Mouse (Mus musculus): Measurements from ENCODE around the gene Mtch2.

DNA sequence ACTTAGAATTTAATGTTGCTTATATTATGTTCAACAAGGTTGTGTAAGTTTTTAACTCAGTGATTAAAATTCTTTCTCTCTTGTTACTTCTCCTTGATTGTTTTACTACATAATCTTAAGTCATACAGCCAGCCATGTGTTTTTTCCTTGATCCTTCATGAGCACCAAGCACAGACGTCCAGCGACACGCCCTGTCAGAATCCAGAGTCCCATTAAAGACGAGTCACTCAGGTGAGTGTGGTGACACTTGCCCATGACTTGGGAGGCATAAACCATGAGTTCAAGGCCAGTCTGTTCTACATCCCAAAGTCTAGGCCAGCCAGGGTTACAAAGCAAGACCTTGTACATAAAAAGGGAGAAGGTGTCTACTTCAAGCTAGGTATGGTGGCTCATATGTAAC is 30.8 kb upstream of the Mtch2 start:
- TF ChIP-seq MAFK (IDR thresholded peaks at IDR 0.05; ENCODE audit: insufficient read depth, low read depth, low read length), result no peak
- no peak for TF ChIP-seq HCFC1 (IDR thresholded peaks at IDR 0.05; ENCODE audit: borderline replicate concordance, insufficient read depth, low read length)
- no peak for TF ChIP-seq ZNF384 (IDR thresholded peaks at IDR 0.05; ENCODE audit: low read depth, low read length)
